Mouse (Mus musculus) T-cell, adult 2 months (primary cell): ENCODE measurements at regions not wholly inside any gene's neighbourhood (a gene's known extent, or its start where the extent isn't known, plus 50 kb on each side); places are given as distances from the start of the nearest gene placed in this dataset.

Experiments
- DNase-seq: peaks from one replicate; pipeline ENCODE4 v3.0.0; 2022; ENCODE audit warnings: low spot score

DNA sequence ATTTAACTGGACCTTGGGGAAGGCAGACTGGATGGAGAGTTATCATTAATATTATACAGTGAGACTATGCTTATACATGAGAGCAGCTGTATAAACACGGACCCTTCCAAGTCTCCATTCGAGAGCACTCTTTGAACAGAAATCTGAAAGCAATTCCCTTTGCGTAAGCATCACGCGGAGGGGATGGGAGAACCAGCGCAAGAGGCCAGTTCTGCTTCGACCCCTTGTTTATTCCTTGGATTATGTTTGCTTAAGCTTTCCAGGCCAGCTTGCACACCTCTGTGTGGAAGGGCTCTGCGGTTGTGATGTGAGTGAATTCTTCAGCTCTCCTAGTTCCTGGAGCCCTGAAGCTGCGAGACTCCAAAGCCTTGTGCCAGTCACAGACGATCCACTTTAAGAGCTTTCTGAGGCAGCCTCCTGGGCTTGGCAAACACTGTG lies 109.2 kb upstream of the Fbxo11 start:
- no peak for DNase-seq

DNA sequence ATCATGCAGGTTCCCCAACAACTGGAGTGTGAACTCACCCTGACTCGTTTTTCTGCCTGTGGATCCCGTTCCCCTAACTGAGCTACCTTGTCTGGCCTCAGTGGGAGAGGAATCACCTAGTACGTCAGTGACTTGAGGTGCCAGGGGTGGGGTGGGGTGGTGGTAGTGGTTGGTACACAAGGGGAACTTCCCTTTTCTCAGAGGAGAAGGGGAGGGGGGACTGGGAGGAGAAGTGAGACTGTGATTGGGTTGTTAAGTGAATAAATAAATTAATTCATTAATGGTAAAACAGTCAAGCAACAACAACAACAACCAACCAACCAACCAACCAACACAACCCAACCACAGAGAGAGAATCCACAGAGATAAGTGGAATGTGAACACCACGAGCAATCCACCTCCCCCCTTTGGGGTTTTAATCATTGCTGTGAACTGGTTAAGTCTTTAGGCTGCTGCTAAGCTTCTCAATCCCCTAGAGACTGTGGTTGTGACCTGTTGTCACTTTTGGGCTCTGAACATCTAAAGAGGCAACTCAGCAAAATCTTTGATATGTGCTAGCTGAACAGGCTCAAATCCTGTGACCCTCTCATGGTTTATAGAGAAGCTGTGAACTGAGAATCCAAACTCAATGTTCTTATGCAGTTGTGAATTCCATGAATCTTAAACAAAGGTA lies 111.0 kb upstream of the Fbxo11 start:
- no peak for DNase-seq

DNA sequence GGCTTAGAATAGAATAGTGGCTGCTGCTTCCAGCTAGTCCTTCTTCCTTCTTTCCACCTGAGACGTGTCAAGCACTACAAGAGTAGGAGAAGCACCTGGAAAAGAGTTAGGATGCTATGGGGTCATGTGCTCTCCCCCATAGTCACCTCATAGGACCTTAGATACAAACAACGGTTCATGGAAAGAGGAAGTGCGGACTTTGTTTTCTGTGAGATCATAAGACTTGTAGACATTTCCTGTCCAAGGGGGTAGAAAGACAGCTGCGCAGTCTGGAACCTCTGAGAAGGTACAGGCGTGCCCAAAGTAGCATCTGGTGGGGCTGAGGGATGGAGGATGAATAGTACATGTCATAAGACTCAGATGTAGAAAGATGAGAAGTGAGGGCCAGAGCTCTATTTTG lies 125.6 kb upstream of the Fbxo11 start:
- DNase-seq = peak; percentile 32

DNA sequence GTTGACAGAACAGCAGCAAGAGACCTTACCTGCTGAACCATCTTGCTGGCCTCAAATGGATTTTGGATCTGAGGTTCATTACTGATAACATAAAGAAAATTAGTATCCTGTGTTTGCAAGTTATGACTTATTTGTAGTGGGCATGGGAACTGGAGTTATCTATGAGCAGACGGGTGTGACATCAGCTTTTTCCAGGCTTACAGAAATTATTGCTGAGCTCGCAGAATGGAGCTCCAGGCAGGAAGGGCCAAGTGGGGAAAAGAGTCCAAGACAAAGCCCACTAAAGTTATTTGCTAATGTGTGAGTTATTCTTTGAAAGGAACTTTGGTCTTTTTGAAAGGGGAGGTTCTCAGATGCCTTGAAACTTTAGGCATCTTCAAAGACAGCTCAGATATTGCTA lies 126.4 kb upstream of the Fbxo11 start:
- no peak for DNase-seq

DNA sequence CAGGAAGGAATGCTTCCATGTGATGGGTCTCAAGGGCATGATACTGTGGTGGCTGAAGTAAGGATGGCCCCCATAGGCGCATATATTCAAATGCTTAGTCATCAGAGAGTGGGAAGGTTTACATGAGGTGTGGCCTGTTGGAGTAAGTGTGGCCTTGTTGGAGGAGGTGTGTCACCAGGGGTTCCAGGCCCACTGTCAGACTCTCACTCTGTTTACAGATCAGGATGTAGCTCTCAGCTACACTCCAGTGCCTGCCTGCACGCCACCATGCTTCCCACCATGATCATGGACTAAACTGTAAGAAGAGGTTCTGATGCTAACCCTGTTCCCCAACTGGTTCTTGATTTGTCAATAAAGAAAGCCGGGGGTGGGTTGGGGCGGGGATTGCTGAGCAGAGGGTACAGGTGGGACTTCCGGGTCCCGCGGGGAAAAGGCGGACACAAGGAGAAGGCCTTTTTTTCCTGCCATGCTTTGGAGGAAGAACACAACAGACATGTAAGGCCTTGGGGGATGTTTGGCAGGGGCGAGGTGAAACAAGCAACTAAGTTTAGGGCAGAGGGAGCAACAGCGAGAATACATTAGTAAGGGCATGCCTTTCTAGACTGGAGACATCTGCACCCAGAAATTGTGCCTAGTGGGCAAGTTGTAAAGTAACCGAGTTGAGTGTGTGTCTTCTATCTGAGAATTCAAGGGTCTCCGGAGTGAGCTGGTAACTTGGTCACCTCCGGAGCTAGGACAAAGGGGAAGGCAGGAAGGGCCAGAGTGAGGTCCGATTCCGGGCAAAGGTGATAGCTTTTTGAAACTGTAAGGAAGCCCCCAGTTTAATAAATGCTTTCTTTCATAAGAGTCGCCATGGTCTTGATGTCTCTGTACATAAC lies 127.1 kb upstream of the Fbxo11 start:
- no peak for DNase-seq

DNA sequence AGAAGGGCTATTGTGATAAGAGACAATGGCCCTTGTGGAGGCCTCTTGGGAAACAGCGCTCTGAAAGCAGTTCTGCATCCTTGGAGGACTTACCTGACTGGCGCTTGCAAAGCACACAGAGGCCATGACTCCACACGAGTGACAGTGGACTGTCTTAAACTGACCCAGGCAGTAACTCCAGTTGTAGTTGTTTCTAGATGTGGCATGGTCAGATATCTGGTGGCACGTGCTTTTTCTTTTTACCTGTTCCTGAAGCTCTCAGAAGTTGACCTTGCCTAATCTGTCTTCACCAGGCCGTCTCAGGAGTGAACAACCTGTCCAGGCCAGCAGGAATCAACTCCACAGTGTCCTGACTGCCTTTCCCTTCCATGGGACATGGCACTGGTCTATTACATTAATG lies 129.6 kb upstream of the Fbxo11 start:
- no peak for DNase-seq

DNA sequence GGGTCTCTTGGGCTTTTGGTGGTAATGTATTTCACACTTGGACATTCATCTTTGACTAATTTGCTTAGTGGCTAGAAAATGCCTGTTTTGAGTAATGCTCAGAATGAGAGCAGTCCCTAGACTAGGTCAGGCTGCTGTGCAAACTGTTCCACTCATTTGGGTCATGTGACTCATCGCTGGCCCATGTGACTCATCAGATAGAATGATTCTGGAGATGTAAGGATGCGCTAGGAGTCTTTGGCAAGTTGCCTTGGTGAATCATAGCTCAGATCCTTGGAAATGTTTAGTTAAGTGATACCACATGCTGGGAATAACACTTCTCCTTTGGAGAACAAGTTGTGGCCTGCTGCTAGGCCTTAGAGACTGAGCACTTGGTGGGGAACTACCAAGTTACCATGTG lies 130.2 kb upstream of the Fbxo11 start:
- DNase-seq = no peak

DNA sequence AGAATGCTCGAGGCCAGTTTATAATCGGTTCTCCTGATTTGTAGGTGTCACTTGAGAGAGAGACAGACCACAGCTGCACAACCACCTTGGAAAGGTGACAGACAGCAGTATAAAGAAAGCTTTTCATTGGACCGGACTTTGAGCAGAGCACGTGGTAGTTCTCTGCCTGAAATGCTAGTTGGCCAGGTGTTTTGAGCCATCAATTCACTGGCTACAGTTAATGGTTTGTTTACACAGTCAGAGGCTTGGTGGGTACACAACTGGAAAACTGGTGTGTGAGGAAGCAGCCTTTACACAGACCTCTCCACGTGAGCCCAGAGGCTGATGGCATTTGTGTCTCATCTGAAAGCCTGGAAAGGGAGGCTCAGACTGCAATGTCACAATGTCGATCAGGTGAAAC lies 130.8 kb upstream of the Fbxo11 start:
- no peak for DNase-seq

DNA sequence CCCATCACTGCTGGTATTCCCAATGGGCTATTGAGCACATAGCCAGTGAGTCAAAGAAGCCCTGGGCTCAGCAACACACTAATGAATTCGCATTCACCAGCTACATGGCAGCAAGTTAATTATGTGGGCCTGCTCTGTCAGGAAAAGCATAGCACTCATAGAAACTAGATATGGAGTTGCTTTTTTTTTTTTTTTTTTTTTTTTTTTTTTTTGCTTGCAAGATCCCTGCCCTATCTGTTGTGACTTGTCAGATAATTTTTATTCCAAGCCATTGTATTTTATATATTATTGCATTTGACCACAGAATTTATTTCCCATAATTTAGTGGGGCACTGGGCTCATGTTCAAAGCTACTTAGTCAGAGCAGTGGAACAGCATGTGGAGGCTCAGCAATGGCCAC lies 131.2 kb upstream of the Fbxo11 start:
- DNase-seq = no peak

DNA sequence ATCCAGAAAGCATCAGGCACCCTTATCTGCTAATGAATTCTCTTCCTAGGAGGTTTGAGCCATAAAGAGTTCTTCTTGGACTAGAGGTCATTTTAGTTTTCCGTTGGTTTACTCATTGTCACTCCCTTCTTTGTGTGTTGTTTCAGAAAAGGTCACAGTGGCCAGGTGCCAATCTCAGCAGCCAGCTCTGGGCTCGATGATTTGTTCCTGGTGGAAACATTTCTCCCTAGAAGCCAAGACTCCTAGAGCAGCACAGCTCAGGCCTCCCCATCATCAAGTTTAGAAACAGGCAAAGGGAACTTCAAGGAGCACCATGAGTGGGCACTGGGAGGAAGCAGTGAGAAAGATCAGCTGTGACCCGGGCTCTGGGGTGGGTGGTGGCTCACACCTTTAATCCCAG lies 132.3 kb upstream of the Fbxo11 start:
- DNase-seq = no peak

DNA sequence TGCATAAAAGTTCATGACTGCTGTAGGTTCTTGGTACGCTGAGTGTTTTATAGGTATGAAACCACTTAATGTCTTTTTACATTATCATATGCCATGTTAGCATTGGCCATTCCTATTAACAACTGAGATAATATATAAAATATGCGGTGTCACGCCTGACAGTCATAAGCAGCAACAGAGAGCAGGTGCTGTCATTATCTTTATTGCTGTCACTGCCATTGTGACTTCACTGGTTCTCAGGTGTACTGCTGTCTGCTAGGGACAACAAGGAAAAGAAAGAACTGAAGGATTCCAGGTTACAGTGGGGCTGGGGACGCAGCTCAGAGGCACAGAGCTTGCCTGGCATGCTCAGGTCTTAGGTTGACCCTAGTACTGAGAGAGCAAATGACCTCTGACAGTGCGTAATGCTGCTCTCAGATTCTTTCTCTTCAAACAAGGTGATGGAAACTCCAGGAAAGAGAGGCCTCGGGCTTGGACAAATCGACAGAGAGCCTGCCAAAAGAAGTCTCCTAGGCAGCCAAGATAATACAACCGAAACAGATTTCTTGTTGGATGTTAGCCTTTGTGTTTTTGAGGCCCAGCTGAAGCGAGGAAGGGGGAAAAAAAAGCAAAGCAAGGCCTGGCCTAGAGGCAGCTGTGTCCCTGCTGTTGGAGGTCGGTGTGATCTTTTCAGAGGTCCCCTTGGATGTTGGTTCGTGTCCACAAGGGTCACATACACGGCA lies 136.3 kb upstream of the Fbxo11 start:
- no peak for DNase-seq

DNA sequence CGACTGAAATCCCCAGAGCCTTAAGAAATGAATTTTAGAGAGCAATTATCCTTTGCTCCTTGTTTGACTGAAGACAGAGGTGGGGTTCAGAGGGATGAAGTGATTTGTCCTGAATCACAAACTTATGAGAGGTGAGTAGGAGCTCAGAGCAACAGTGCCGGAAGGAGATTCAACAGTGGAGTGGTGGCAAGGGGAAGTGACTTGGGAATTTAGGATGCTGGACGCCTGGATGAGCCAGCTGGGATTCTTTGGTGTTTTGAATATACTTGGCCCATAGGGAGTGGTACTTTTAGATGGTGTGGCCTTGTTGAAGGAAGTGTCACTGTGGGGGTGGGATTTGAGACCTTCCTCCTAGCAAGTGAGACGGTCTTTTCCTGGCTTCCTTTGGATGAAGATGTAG lies 137.1 kb upstream of the Fbxo11 start:
- no peak for DNase-seq

DNA sequence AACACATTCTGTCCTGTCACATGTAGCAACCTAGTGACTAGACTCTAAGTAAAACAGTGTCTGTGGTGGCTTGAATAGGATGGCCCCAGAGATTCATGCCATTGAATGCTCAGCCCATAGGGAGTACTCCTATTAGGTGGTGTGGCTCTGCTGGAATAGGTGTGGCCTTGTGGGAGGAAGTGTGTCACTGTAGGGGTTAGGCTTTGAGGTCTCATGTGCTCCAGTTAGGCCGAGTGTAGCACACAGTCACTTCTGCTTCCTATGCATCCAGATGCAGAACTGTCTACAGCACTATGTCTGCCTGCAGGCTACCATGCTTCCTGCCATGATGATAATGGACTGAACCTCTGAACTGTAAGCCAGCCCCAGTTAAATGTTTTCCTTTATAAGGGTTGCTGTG lies 144.5 kb upstream of the Fbxo11 start:
- DNase-seq = no peak

DNA sequence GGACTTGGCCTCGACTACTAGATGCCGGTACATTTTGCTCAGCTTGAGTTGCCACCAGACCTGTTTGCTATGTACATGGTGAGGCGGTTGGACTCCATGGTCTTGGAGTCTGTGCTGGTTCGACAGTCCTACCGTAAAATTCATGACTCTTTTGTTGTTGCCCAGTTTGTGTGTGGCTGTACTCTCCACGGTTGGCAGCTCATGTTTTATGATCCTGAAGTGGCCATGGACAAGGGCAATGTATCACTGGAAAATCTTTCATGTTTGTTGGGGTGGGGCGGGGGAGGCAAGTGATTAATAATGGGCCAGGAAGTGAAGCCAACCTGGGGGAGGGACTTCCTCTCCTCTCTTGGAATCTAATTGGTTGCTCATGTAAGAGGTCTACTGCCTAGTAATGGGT lies 147.0 kb upstream of the Fbxo11 start:
- DNase-seq = no peak

DNA sequence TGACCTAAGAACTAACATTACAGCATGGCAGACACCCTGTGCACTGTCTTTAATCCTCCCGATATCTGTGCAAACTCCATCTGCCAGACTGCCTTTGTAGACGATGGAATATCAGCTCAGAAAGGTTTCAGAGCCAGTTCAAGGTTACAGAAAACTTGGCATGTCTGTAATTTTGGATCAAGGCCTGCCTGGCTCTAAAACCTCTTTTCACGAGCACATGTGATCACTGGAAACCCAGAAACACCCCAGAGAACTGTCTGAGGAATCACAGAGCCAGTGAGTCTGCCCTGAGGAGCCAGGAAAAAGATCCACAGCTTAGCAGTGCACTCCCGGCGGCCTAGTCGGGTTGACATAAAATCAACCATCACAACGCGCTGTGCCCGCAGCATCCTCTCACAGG lies 149.7 kb upstream of the Fbxo11 start:
- no peak for DNase-seq

DNA sequence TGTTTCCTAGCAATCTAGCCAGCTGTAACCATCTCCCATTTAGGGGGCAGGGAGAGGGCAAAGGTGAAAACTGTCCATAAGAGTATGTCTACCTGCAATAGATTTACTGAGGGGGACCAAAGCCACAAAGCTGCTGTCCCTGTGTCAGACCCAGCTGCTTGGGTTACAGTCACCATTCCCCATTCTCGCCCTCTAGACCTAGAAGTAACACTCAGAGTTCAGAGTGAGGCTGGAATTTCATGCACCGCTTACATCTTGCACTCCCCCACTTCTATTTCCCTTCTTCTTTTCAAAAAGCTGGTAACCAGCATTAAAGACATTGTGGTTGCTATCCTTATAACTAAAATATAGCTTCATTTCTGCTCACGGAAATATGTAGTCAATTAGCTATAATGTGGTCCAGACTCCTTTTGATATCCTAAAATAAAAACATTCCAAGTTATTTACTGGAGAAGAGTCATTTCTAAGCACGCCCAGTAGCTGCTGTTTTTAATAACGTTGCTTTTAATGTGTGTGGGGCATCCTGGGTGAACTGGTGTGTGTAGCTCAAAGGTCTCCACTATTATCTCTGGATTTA lies 157.4 kb upstream of the Fbxo11 start:
- DNase-seq = no peak

DNA sequence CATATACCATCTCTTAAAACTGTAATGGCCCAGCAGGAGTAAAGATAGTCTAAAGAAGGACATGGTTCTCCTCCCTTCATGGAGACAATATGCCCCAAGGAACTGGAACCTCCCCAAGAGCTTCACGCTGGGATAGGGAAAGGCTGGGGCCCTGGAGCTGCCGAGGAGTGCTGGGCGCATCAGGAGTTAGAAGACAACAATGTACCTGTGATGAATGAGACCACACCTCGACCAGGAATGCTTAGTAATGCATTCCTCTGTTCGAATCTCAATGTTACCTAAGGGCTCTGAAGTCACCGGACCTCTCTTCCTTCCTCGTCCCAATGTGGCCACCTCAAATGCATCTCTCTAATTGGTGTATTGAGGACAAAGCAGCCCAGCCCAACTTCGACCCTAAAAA lies 175.4 kb upstream of the Fbxo11 start:
- no peak for DNase-seq

DNA sequence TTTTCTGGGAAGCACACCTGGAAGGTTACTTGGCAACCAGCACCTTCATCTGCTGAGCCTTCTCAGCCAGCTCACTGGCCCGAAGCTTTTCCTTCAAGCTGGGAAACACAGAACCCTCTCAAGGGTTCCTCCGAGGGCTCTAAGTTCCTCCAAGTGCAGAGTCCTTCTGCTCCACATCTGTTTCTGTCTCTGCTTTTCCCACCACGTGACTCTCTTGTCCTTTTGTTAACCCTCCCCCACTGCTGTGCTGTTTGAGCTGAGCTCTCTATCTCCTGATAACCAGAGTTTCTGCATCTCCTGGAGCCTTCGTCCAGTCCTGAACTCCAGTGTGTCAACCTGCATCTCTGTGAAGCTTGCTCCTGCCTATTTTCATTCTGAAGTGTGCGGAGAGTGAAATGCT lies 183.5 kb upstream of the Fbxo11 start:
- no peak for DNase-seq

DNA sequence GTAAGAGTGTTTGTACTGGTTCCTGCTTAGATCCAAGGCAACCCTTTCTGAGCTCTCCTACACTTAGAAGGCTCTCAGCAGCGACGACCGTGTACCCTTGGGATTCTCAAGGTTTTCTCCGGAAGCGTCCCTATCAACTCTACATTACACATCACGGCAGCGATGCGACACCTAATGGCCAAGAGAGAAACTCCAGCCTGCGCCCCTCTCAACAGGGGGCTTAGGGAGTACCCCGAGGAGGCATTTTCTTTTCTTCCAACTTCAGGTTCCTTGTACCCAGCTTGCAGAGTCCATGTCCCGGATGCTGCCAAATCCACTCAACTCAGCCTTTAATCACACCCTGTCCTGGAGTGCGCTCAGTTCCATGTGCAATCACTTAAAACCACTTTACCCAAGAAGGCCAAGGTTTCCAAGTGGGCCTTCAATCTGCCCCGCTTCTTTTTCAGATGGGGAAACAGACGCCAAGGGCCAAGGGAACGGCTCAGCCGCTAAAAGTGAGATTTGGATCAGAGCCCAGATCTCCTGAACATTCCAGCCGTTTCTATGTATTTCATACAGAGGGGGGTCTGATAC lies 186.9 kb upstream of the Fbxo11 start:
- DNase-seq = peak; percentile 16

DNA sequence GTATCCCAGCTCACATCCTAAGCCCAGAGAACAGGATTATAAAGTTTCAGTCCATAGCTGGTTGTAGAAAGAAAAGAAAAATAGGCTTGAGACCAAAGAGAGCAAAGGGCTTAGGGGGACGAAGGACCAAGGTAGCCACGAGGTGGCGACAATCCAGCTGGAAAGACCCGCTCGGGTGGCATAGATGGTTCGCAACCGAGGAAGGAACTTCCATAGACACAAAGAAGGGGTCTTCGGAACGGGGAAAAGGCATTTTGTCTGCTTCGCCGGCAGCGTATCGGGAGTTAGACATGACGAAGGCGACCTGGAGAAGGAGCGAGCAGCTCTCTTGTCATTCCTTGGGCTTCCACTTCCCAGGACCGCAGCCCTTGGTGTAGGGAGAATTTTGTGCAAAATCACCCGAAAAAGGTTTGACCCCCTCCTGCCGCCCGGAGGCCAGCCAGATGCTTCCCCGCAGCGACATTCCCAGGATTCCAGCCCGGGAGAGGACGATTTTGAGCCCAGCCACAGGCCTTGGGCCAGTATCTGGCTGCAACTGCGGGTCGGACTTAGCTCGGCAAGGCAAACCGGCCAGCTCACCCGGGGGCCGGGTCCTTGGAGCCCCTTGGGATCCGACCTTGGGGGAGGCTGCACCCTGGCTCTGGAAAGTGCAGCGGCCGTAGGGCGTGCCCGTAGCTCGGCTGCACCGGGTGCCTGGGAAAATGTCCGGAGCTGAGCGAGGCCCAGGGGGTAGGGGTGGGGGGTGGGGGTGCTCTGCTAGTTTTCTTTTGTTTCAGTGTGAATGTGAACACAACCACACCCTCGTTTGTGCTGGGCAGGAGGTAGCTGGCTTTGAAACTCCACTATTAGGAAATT lies 184.5 kb upstream of the Foxn2 start:
- peak; percentile 51 for DNase-seq
